Mouse (Mus musculus): Measurements from ENCODE around the gene Akr1c18. TPM values are rescaled to one million over a fixed set of nuclear protein-coding genes. Genes with fewer than 3 reads are reported as not detected.
"Not testable (repeated sequence)": the region's sequence is repeated elsewhere in the genome, so short reads cannot be mapped to it uniquely, and the experiment has no call there.

Akr1c18 gene
- total RNA-seq (2021), result under 1 TPM in 1 of 2 experiments, not detected in 1; 0.20 TPM
- long read RNA-seq, experiment 1, result 0 reads
- long read RNA-seq, experiment 2, result 0 reads

DNA sequence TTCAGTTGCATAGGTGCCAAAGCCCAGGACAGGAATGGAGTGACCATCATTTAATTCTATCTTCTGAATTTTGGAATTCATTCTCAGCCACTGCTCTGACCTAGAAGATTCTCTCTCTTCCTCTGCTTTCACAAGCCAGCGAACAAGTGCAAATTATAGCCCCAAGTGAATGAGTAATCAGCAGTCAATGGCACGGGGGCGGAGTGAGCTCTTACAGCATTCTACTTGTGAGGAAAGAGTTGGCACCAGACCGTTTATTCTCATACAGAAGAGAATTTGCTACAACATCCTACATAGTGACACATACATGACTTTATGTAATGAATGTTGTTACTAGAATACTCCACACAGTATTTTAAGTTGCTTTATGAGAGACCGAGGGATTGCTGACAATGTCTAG is at the start of gene Akr1c18:
Gene Akr1c18 (minus strand): TSS at position 137 of the 400 bp plus-strand sequence.
- no peak for DNase-seq
- intact Hi-C loops (cut with DNase I), result no loop called here

DNA sequence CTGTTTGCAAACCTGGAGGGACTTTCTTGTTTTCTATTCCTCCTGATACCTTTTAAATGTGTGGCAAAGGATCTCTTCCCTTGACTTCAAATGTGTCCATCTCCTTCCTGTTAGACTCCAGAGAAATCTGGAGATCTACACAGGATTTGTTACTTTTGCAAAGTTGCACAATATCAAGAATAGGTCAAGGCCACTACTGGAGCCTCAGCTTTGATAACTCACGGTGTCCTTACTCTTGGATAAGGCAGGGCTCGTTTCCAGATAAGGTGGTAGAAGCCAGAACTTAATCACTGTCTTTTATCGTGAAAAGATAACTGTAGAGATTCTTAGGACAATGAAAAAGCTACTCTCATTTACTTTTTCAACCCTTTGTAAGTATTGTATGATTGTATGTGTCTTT is 42.1 kb upstream of the Akr1c18 start:
- intact Hi-C loops (cut with DNase I), result no loop called here
- no peak for DNase-seq

DNA sequence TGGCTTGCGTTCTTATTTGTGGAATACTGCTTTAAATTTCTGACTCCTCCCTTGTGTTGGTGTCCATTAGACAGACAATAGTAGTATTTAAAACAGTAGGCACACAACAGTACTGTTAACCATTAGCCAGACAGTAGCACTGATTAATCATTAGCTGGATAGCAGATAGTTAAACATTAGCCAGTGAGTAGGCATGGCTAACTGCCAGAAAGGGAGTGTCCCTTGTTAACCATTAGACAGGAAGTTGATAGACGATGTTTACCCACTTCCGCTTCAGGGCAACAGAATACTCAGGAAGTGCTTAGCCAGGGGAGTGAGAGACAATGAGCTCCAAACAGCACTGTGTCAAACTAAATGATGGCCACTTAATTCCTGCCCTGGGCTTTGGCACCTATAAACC is 40.5 kb upstream of the Akr1c18 start, which contains the start of gene Akr1c13:
Gene Akr1c13 (plus strand): TSS at position 247 of the 400 bp plus-strand sequence.
- intact Hi-C loops (cut with DNase I), result no loop called here
- DNase-seq, result no peak

DNA sequence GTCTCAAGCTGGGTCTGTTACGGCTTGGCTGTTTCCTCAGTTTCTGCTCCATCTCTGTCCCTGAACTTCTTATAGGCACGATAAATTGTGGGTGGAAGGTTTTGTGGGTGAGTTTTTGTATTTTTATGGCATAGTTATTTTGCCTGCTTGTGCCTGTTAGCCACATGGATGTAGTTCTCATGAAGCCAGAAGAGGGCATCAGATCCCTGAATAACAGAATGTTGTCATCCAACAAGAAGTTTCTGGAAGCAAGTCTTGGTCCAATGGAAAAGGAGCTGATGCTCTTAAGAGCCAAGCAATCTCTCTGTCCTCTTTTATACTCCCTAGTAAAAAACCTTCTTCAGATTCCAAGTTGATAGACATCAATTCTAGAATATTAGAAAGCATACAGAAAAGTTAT is 37.7 kb upstream of the Akr1c18 start:
- no peak for DNase-seq
- intact Hi-C loops (cut with DNase I), result no loop called here

DNA sequence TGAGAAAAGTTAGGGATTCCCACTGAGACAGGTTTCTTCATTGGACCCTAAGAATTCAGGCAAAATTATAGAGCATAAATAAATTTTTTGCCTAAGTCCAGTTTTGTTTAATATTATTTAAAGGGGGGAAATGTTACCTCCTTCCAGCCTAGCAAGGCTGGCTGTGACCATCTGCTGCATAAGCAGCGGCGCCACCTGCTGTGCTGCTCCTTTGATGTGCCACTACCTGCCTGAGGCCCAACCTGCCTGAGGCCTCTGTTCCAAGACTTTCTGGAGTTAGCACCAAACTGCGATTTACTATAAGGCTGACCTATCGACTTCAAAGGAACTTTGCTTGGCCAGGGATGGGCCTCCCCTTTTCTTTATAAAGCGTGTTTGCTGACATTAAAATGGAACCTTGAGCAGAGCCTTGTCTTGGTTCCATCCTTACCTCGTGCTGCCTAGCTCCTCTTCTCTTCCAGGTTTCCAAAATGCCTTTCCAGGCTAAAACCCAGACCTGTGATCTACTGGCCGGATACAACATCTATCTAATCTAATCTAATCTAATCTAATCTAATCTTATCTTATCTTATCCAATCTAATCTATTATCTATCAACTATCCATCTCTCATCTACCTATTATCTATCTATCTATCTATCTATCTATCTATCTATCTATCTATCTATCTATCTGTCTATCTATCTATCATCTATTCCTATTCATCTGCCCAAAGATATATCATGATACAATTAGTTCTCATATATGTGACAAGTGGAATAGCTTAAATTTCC is 36.4 kb upstream of the Akr1c18 start:
- intact Hi-C loops (cut with DNase I); DNase-seq: not testable (repeated sequence)

DNA sequence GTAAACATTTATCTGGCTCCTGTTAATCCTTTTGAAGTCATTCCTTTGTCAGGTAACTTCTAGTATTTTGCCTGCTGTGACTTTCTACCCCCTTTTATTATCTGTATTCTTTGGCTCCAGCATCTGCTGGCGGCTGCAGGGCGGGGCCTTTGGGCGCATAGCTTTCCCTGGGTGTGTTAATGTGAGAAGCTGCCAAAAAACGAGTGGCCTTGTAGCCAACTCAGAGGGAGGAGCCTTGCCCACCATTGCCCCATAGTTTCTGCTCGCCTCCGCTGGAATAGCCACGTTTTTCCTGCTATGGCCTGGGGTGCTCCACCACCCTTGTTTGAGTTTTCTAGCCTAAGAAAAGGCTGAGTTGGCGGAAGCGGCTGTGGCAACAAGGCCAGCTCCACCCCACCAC is 32.7 kb upstream of the Akr1c18 start:
- intact Hi-C loops (cut with DNase I), result no loop called here
- DNase-seq, result no peak

DNA sequence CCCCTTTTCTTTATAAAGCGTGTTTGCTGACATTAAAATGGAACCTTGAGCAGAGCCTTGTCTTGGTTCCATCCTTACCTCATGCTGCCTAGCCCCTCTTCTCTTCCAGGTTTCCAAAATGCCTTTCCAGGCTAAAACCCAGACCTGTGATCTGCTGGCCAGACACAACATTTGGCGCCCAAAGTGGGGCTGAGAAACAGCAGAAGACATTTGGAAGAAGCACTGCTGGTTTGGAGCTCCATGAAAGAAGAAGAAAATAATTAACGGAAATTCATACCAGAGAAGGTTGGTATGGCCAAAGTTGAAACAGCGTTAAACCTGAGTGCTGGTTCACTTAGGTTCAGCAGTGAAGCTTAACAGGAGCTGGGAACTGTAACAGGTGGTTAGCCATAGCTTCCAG is 30.9 kb upstream of the Akr1c18 start:
- intact Hi-C loops (cut with DNase I); DNase-seq: not testable (repeated sequence)

DNA sequence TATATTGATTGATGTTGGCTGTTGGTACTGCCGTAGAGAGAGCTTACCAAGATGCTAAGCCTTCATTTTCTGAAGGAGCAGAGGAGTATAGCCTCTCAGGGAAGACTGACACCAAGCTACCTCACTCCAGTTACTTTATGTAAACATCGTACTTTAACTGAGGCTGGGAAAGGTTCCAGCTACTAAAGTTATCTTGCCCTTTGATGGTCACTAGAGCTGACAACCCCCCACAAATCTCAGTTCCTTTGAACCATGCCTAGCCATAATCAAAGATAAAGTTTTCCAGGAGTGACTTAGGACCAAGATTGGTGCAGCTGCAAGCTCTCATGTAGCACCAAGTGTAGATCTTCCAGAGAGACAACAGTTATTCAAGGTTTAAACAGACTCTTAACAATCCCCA is 22.5 kb upstream of the Akr1c18 start:
- intact Hi-C loops (cut with DNase I), result no loop called here
- DNase-seq, result no peak

DNA sequence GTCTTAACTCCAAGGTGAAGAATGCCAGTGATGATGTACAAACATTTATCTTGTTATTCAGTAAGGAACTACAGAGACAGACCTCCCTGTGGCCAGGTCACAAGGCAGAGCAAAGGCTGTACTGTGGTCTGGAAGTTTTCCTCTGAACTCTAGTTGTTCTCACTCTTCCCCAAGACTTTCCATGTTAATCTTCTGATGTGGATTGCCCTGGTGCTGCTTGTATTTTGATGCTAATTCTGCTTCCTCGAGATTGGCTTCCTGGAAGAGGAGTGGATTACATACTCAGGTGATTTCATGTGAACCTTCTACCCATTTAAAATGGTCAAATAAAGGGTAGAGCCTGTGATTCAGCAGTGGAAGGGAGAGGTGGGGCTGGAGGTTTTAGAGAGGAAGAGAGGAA is 17.6 kb upstream of the Akr1c18 start:
- no peak for DNase-seq
- intact Hi-C loops (cut with DNase I), result no loop called here

DNA sequence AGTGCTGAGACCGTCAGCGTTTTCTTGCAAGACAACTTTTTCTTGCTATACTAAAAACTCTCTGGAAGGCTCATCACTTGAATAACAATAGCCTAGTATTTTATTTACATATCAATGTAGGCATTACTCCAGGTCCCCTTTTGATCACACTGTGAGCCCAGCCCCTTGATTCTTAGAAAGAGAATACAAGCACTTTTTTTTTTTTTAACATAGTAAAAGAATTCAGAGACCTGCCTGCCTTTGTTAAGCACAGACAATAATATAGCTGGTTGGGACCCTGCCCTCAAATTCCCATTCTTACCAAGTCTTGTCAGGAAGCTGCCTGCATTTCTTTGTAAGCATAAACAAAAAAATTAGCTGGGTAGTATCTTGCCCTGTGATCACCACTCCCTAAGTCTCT is 4.8 kb upstream of the Akr1c18 start:
- intact Hi-C loops (cut with DNase I), result no loop called here
- DNase-seq, result no peak

DNA sequence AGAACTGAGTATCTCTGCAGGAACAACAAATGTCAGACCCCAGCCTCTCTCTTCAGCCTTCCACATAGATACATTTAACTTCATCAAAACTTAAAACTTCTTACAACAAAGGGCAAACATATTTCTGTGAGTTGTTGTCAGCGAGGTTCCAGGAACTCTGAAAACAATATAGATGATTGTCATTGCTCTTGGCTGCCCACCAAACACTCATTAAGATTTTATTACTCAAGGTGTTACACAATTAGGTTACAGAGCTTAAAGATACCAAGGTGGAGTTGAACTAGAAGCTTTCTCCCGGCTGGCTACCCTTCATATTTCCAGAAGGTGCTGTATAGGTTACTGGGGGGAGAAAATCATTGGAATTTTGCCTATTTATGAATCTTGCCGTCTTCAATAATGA is 3.1 kb upstream of the Akr1c18 start:
- intact Hi-C loops (cut with DNase I), result no loop called here
- DNase-seq, result no peak

DNA sequence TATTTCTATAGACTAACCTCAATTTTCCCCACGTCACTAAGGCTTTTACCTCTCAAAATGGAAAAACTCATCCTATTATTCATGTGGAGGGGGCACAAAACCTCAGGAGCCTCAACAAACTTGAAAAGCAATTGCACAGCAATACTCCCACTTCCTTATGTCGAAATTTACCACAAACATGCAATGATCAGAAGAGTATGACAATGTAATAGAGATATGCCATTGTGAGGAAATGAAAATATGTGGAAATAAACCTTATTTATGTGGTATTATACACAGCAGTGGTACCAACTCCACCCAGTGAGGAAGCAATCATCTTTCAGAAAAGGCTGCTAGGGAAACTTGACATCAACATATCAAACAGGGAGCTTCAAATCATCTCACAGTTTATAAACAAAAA is 2.5 kb upstream of the Akr1c18 start:
- DNase-seq, result no peak
- intact Hi-C loops (cut with DNase I), result no loop called here

DNA sequence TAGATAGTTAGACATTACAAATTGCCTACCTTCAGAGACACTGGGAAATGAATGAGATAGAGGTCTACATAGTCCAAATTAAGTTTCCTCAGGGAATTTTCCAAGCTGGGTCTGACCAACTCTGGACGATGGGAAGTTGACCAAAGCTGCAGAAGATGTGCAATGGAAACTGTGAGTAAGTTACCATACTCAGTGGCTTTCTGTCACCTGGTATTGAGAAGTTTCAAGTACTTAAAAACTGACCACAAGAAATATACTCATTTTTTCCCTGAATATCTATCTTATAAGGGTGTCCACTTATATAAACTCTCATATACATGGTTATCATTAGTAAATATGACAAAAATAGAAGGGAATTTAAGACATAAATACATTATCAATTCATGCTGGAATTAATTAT is 6.2 kb downstream of the Akr1c18 start:
- intact Hi-C loops (cut with DNase I), result no loop called here

DNA sequence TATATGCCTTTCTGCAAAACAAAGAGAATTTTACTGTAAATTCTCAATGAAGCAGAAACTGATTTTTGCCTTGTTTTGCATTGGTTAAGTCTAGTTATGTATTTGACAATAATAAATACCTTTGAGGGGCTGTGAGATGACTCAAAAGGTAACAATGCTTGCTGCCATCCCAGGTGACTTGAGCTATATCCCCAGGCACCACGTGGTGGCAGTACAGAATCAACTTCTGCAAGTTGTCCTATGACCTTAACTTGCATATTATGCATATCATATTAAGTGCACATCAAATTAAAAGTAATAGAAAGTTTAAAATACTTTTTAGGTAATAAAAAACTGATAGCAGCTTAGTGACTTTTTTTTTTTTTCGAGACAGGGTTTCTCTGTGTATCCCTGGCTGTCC is 17.4 kb downstream of the Akr1c18 start:
- DNase-seq, result no peak
- intact Hi-C loops (cut with DNase I), result no loop called here

More for the DNA sequence above, 6.2 kb downstream of the Akr1c18 start:
- DNase-seq, result no peak

DNA sequence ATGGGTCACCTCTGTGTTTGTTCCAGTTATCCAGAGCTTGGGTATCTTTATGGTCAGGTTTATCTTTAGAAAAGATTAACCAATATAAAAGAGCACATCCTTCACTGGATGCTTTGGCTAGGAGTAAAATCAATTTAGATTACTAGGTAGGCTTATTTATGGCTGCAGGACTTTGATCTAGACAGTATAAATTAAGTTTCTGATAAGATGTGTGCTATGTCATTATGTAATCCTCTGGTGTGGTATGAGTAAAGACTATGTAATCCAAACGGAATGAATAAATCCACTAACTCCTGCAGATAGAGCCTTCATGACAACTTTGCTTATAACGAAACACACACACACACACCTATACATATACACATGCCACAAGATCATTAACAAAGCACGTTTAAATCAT is 18.7 kb downstream of the Akr1c18 start:
- DNase-seq, result no peak
- intact Hi-C loops (cut with DNase I), result no loop called here

DNA sequence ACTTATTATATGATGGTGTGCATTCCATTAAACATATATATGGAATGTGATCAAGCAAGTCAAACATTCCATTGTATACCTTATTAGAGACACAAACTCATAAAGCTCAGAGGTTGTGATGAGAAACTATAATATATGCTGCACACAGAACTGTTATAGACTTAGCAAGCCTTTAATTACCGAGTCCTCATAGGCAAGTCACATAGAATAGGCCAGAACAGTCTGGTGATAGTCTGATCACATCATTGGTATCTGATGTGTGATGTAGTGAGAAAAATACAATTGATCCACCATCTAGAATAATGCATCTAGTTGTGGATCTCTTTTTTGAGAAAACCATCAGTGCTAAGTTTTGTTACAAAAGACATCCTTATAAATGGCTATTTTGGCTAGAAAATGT is 19.1 kb downstream of the Akr1c18 start:
- no peak for DNase-seq
- intact Hi-C loops (cut with DNase I), result no loop called here

DNA sequence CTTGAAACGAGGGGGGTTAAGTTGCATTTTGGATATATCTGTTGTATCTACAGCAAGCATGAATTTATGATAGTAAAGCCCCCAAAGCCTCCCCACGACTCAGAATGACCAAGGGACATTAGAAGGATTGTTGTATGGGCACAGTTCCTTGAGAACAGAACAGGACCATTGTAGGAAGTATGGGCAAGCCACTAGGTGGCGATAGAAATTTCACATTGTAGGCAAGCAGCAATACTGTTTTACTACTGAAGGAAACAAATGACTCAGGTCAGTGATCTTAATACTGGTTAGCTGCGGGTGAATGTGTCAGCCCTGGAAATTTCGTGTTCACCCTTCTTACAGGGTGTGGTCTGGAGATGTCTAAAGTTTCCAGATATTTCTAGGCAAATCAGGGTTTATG is 21.4 kb downstream of the Akr1c18 start:
- no peak for DNase-seq
- intact Hi-C loops (cut with DNase I), result no loop called here

DNA sequence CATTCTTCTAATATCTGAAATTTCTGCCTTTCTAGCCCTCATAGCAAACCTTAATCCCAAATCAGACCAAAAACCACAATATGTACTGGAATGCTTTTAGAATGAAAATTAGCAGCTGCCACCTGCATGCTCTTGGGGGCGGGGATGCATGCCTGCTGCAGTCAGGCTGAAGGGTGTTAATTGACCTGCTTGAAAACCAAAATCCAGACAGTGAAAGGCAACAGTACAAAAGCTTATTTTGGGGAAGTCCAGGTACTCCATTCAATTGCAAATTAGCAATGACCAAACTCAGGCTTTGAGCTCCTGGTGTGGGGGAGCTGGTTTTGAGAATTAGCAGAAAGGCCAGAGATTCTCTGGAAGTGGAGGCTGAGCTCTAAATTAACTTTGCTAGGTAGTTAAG is 24.6 kb downstream of the Akr1c18 start:
- intact Hi-C loops (cut with DNase I); DNase-seq: not testable (repeated sequence)

DNA sequence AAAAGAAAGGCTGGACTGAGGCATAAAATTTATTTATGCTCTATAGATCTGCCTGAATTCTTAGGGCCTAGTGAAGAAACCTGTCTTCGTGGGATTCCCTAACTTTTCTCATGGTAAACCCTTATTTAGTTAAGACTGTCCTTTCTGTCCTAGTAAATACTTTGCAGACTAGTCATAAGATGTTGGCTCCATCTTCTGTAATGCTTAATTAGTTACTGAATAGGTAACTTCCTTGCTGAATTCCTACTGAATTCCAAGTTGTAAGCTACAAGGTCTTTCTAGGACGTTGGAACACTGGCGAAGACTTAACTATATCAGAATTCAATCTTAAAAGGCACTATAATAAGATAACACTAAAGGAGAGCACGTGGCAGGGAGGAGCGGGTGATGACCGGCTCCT is 26.0 kb downstream of the Akr1c18 start:
- intact Hi-C loops (cut with DNase I); DNase-seq: not testable (repeated sequence)

DNA sequence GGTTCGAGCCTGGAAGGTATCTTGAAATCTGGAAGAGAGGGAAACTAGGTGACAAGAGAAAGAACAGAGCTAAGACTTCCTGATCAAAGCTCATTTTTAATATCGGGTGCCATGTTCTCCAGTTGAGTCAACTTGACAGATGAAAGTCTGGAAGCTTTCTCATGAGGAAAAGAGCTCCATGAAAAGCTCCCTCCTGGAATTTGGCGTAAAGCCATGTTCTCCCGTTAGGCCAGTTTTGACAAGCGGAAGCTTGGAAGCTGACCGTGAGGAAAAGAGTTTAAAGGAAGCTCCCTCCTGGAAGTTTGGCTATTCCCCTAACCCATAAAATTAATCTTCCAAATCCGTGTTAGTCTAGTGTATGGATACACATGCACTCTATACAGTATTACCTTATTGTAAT is 27.3 kb downstream of the Akr1c18 start:
- intact Hi-C loops (cut with DNase I), result no loop called here
- DNase-seq, result no peak

DNA sequence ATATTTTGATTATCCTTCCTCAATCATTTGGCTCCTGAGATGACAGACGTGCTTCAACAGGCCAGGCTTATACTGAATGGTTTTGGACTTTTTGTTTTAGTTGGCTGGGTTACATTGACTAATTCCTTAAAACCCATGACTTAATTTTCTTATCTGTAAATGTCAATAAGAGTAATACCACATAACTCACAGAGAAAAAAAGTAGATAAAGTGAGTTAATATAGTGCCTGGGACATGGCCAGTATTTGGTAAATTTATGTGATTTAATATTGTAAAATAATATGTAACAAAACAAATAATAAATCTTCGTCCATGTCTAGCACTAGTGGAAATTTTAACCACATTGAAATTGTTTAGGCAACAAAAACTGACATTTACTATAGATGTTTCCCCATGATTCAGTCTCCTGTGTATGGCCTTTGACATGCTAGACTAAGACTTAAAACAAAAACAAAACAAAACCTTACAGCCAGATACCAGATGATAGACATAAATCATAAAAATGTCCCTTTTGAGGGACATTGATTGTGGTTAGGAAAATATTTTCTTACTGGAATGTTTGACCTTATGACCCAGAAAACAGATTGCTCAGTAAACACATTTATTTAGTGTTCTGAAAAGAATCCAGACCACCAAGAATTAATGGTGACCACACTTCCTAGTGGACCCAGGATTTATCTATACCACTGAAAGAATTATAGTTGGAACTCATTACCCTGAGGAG is 31.1 kb downstream of the Akr1c18 start:
- DNase-seq, result no peak
- intact Hi-C loops (cut with DNase I), result loop anchor here (10.0 kb wide), 1 partner anchor 165 kb away; no protein-coding TSS in a partner anchor

Data from gastrocnemius, postnatal 36 days (tissue).